Mouse (Mus musculus) lung, adult 2 months (tissue): Measurements from ENCODE around the gene Fam32a.

Source experiments
- CTCF ChIP-seq: fragments of 200-500 bp; IDR thresholded peaks from 2 replicates; pipeline ENCODE4 v1.5.1; 2011; ENCODE audit warnings: mild to moderate bottlenecking, low read length, control low read depth; ENCODE audit not compliant: insufficient read depth
- POLR2A ChIP-seq: fragments of 200-500 bp; IDR thresholded peaks from 2 replicates; pipeline ENCODE4 v1.6.1; 2011; ENCODE audit warnings: low read depth, mild to moderate bottlenecking, control low read depth, low read length, borderline replicate concordance; ENCODE audit errors: extremely low read depth

- TF ChIP-seq POLR2A (peak; percentile 27; the same call in 1 of the 2 replicates), CTCF (no peak)
Observed at GRCm38 (mm10) chr8:72189417-72190214, 29.9 kb upstream of the Fam32a start, which contains the start of gene Hsh2d.
